Mouse (Mus musculus) spleen, adult 2 months (tissue): ENCODE measurements around the gene Ofd1.

ENCODE experiments used
- CTCF ChIP-seq: fragments of 200-500 bp; IDR thresholded peaks from 2 replicates; pipeline ENCODE4 v1.5.1; 2011; ENCODE audit warnings: mild to moderate bottlenecking, inconsistent platforms; ENCODE audit not compliant: insufficient read depth, insufficient read length, insufficient replicate concordance; ENCODE audit errors: extremely low read depth
- POLR2A ChIP-seq: fragments of 200-500 bp; IDR thresholded peaks from 2 replicates; pipeline ENCODE4 v1.6.1; 2011; ENCODE audit warnings: low read depth, low read length, inconsistent platforms

DNA sequence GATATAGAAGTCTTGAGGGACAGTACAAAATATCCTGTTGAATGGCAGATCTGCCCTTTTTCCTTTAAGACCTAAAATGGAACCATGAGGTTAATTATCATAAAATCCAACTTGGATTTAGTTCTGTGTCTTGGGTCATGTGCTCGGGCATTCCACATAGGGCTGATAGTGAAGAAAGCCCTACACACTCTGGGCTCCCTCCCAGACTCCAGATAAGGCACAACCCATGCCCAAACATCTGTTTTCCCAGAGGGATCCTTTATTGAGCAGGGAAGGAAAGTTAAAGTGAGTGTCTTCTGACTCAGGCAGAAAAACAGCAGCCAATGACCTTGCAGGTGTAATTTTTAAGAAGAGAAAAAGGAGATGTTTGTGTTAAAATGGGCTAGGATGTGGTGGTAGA is 85.6 kb downstream of the Ofd1 start:
- TF ChIP-seq CTCF, result no peak
- no peak for TF ChIP-seq POLR2A
